In the genomic region with DNA sequence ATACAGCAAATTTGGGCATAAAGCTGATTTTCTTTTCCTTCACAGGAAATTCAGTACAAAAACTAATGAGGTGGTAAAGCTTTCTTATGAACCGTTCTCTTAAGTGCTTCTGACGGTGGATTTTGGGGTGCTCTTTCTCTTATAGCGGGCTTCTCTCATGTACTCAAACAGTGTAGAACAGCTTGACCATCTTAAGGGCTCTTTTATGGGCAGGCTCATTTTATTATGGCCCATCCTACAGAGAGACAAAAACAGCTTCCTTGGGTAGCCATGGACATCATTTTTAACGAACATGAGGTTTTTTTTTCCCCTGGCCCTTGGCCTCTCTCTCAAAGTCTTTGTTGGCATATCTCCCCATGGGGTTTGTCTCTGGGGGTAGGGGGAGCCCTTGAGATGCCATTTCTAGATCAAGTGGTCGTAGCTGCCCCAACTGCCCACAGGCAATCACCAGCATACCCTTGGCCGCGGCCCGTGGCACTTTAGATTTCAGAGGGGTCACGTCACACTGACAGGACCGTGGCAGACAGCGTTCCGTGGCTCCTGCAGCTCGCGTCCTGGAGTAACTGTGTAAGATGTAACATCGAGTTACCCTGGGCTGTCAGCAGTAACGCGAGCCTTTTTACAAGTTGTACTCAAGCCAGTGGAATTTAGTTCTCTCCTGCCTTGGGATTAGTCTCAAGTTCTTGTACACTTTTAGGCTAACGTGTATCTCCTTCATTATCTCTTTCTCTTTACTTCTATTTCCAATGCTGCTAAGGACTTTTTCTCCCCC, we compare ENCODE assay signal across 12 mouse cellular contexts. TPM values are rescaled to one million over a fixed set of nuclear protein-coding genes. Genes with fewer than 3 reads are reported as not detected.
DNase-seq lines count a peak whose midpoint lies in the region; ATAC-seq and TF ChIP-seq lines count a peak whose summit lies in the region.
"Had no signal": no experiment of that assay in that cellular context is flagged by ENCODE, and none has a peak within 500 bp of the region (broad histone marks: within the 10 kb centered on the region; RNA-seq: fewer than 3 reads in every experiment).

No protein-coding gene starts in this region.

- DNase-seq in heart, adult 18-20 months, result no peak
- DNase-seq in lung, embryonic 14.5 days, result peak; percentile 73
- no peak for DNase-seq in lung, adult 2 months
- DNase-seq in gastrocnemius, adult 8-10 months (ENCODE audit: low spot score in 2 of 2), result peak; percentile 23 to 54
- DNase-seq in skeletal muscle tissue, adult 2 months (ENCODE audit: low read depth, low spot score), result peak; percentile 68
- DNase-seq in testis, postnatal 14 days (ENCODE audit: low spot score), result no peak
- DNase-seq: thymus, postnatal 36 days had no signal

- peaks cover 16% of the 10 kb centered on the region for H3K4me1 ChIP-seq in heart, embryonic 12.5 days (replicated peaks)
- H3K4me1 ChIP-seq in lung, embryonic 14.5 days (ENCODE audit: insufficient read depth), result peaks cover 11% of the 10 kb centered on the region; the same call in 1 of the 2 replicates
- H3K4me1 ChIP-seq in lung, adult 2 months (ENCODE audit: control insufficient read depth, insufficient read depth, low read length), result no peaks in the 10 kb centered on the region
- no peaks in the 10 kb centered on the region for H3K4me1 ChIP-seq in neural tube, embryonic 15.5 days
- H3K4me1 ChIP-seq: neural tube, embryonic 13.5 days had no signal

- 0 out of 2 replicates have a peak, but pooled peaks have one; percentile 10 for TF ChIP-seq CTCF in lung, embryonic 14.5 days (IDR thresholded peaks at IDR 0.05; ENCODE audit: low read depth)
- TF ChIP-seq CTCF in lung, adult 2 months (IDR thresholded peaks at IDR 0.05; ENCODE audit: insufficient read depth, low read length), result no peak

- H3K4me2 ChIP-seq in heart, embryonic 12.5 days, result peak overlapping the region; percentile 33; the same call in 1 of the 2 replicates
- H3K4me2 ChIP-seq in lung, embryonic 14.5 days, result peak overlapping the region; percentile 5; the same call in 1 of the 2 replicates
- H3K4me2 ChIP-seq in neural tube, embryonic 15.5 days, result no peak overlapping the region
- H3K4me2 ChIP-seq: neural tube, embryonic 13.5 days had no signal

- no peak overlapping the region for H3K9ac ChIP-seq in heart, embryonic 12.5 days
- H3K9ac ChIP-seq in lung, embryonic 14.5 days, result no peak overlapping the region
- H3K9ac ChIP-seq in neural tube, embryonic 15.5 days (replicated peaks), result no peak overlapping the region
- H3K9ac ChIP-seq: neural tube, embryonic 13.5 days had no signal

- no peak overlapping the region for H3K4me3 ChIP-seq in heart, embryonic 12.5 days
- no peak overlapping the region for H3K4me3 ChIP-seq in lung, embryonic 14.5 days (ENCODE audit: low read depth, low read length)
- no peak overlapping the region for H3K4me3 ChIP-seq in lung, adult 2 months (replicated peaks; ENCODE audit: extremely low read depth, low read depth, low read length)
- no peak overlapping the region for H3K4me3 ChIP-seq in neural tube, embryonic 15.5 days (replicated peaks)
- H3K4me3 ChIP-seq: neural tube, embryonic 13.5 days had no signal

- 72% methylated on average over 18 of the region's 18 CpGs for WGBS in heart, embryonic 12.5 days
- 48% methylated on average over 18 of the region's 18 CpGs for WGBS in lung, embryonic 14.5 days
- 66% methylated on average over 18 of the region's 18 CpGs for WGBS in lung, adult 2 months
- 92% methylated on average over 18 of the region's 18 CpGs for WGBS in neural tube, embryonic 15.5 days

- ATAC-seq in heart, embryonic 12.5 days (ENCODE audit: insufficient number of reproducible peaks, low FRiP score), result no peak
- ATAC-seq in lung, embryonic 14.5 days (ENCODE audit: insufficient read depth), result peak; percentile 53
- no peak for ATAC-seq in neural tube, embryonic 15.5 days (ENCODE audit: low FRiP score)
- ATAC-seq: midbrain, embryonic 16.5 days had no signal

- H3K27ac ChIP-seq in heart, embryonic 12.5 days (ENCODE audit: poor library complexity, severe bottlenecking), result no peak overlapping the region
- peak overlapping the region; percentile 89 for H3K27ac ChIP-seq in lung, embryonic 14.5 days (ENCODE audit: low read depth)
- H3K27ac ChIP-seq in neural tube, embryonic 15.5 days (replicated peaks), result no peak overlapping the region
- H3K27ac ChIP-seq: neural tube, embryonic 13.5 days had no signal

- H3K36me3 ChIP-seq in heart, embryonic 12.5 days, result 0 out of 2 replicates have a peak, but pooled peaks cover 3% of the 10 kb centered on the region
- 0 out of 2 replicates have a peak, but pooled peaks cover 7% of the 10 kb centered on the region for H3K36me3 ChIP-seq in lung, embryonic 14.5 days (ENCODE audit: insufficient read depth)
- H3K36me3 ChIP-seq in neural tube, embryonic 15.5 days, result no peaks in the 10 kb centered on the region
- H3K36me3 ChIP-seq: G1E; neural tube, embryonic 13.5 days had no signal

- H3K9me3 ChIP-seq in heart, embryonic 12.5 days (replicated peaks), result no peaks in the 10 kb centered on the region
- H3K9me3 ChIP-seq in lung, embryonic 14.5 days (ENCODE audit: low read depth, low read length), result no peaks in the 10 kb centered on the region
- no peaks in the 10 kb centered on the region for H3K9me3 ChIP-seq in neural tube, embryonic 15.5 days (replicated peaks)
- H3K9me3 ChIP-seq: neural tube, embryonic 13.5 days had no signal

- H3K27me3 ChIP-seq in heart, embryonic 12.5 days (replicated peaks), result no peaks in the 10 kb centered on the region
- no peaks in the 10 kb centered on the region for H3K27me3 ChIP-seq in lung, embryonic 14.5 days (ENCODE audit: insufficient read depth, low read length)
- no peaks in the 10 kb centered on the region for H3K27me3 ChIP-seq in neural tube, embryonic 15.5 days (replicated peaks)
- H3K27me3 ChIP-seq: neural tube, embryonic 13.5 days had no signal

- TF ChIP-seq POLR2A in lung, adult 2 months (IDR thresholded peaks at IDR 0.05; ENCODE audit: borderline replicate concordance, extremely low read depth, low read depth, low read length), result no peak

RNA-seq across cellular contexts. Expression of a gene that starts 24.5 kb away (rescaled TPM):
- 7.4 and 7.9 TPM in 2 replicates for polyA plus RNA-seq in heart, embryonic 12.5 days (2016; fragmentation: Nextera tagmentation; extraction: Ambion mirVana)
- under 1 TPM; 0.22 to 0.41 TPM for total RNA-seq in heart, adult 18-20 months (2021)
- polyA plus RNA-seq in lung, embryonic 14.5 days (2014; fragmentation: Nextera tagmentation; extraction: Ambion mirVana), result 14.9 and 16.0 TPM in 2 replicates
- polyA plus RNA-seq in lung, adult 2 months (2012; rRNA removed), result 37.1 and 56.1 TPM in 2 replicates
- under 1 TPM; 0.46 to 0.75 (median 0.57) TPM for total RNA-seq in gastrocnemius, adult 8-10 months (2022)
- 2.6 and 4.3 TPM in 2 replicates for polyA plus RNA-seq in neural tube, embryonic 15.5 days (2015; fragmentation: Nextera tagmentation; extraction: Ambion mirVana)
- polyA plus RNA-seq: G1E had no signal

Comparison
In these comparisons a context has a peak if more than half of its experiments do, and no peak if none do; other contexts are left out.
1. DNase-seq: peak in lung, embryonic 14.5 days (single experiment), gastrocnemius, adult 8-10 months (2 of 2) and skeletal muscle tissue, adult 2 months (single experiment); none in heart, adult 18-20 months (0 of 2), lung, adult 2 months (single experiment) and testis, postnatal 14 days (single experiment).